Mouse (Mus musculus): ENCODE results near the gene Cirbp.

DNA sequence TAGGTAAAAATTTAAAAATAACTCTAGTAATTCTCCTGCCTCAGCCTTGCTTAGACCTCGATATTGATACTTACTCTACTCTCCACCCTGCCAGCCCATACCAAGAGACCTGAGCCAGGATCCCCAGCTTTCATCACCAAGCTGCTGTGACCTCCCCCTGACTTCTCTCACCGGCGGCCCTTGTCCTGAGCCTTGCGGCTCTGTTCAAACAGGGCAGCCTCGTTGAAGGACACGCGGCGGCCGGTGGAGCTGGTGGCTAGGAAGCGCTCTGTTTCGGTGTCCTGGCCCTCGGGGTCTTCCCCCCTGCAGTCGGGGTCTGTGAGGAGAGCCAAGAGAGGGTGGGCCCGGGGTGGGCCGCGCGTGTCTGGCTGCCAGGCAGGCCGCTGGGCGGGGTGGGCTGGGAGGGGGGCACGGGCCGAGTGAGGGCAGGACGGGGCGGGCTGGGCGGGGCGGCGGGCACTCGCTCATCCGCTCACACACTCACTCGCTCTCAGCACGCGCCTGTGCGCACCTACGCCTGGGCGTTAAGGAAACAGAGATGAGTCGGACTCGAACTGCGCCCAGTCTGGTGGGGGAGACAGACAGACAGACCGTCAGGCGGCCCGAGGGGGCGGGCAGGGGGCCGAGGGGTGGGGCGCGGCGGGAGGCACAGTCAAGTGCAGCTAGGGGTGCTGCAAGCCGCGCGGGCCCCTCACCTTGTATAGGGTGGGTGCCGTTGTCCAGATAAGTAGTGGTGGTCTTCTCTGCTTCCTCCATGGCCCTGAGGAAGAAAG is 29.4 kb upstream of the Cirbp start:
- no peak for TF ChIP-seq CTCF (IDR thresholded peaks at IDR 0.05; ENCODE audit: low read depth)
- TF ChIP-seq EP300 (IDR thresholded peaks at IDR 0.05; ENCODE audit: low read depth) = no peak
